Mouse (Mus musculus) cerebellum, adult 2 months (tissue): ENCODE results near the gene Emilin1. TPM values are rescaled to one million over a fixed set of nuclear protein-coding genes. Genes with fewer than 3 reads are reported as not detected.

Source experiments
- DNase-seq, 2 experiments: peaks; one replicate each; pipeline ENCODE4 v3.0.0; 2021
- H3K27ac ChIP-seq: fragments of 200-500 bp; 2 replicates; pipeline ENCODE4 v1.5.1; 2012; ENCODE audit warnings: low read length, control low read depth, inconsistent platforms; ENCODE audit not compliant: insufficient read depth
- H3K27me3 ChIP-seq: fragments of 200-500 bp; 2 replicates; pipeline ENCODE4 v1.6.1; 2012; ENCODE audit warnings: inconsistent platforms, mild to moderate bottlenecking, low read length, moderate library complexity; ENCODE audit not compliant: control insufficient read depth, insufficient read depth
- H3K4me1 ChIP-seq: fragments of 200-500 bp; 2 replicates; pipeline ENCODE4 v1.6.1; 2011; ENCODE audit warnings: low read length; ENCODE audit not compliant: control insufficient read depth, insufficient read depth
- H3K4me3 ChIP-seq: fragments of 200-500 bp; replicated peaks from 2 replicates; pipeline ENCODE3; 2011; ENCODE audit warnings: mild to moderate bottlenecking, low read depth, low read length, control low read depth; ENCODE audit not compliant: insufficient read depth
- CTCF ChIP-seq: fragments of 200-500 bp; IDR thresholded peaks from 2 replicates; pipeline ENCODE4 v1.5.1; 2011; ENCODE audit warnings: low read depth, mild to moderate bottlenecking, control low read depth, low read length, moderate library complexity, borderline replicate concordance; ENCODE audit not compliant: insufficient read depth
- POLR2A ChIP-seq: fragments of 200-500 bp; IDR thresholded peaks from 2 replicates; pipeline ENCODE4 v1.6.1; 2011; ENCODE audit warnings: low read length, control low read depth, borderline replicate concordance; ENCODE audit not compliant: insufficient read depth
- WGBS: fragments of 180-500 bp; shearing (Covaris S2); methylation state at CpG from one replicate; pipeline ENCODE4 v1.1.7; 2018; 5-methylcytosine and 5-hydroxymethylcytosine counted together
- polyA plus RNA-seq: library from polyadenylated mRNA; depleted of rRNA; stranded (reverse); fragments of >200 nt; gene quantifications from 2 replicates; pipeline ENCODE4 v1.2.3, GENCODE M21; 2012

The Emilin1 gene
- polyA plus RNA-seq, 1 experiment = 1.7 TPM

DNA sequence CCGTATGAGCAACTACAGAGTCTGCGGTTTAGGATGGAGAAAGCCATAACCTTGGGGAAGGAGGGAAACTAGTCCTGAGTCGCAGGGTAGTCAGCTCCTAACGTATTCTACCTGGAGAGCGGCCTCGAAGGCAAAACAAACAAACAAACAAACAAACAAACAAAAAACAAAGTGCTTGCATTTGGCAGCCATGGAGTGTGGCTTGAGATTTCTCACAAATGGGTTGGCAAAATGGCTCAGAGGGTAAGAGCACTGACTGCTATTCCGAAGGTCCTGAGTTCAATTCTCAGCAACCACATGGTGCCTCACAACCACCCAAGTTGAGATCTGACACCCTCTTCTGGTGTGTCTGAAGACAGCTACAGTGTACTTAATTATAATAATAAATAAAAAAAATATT lies 3.3 kb upstream of the Emilin1 start:
- H3K27ac ChIP-seq = no peak overlapping the region
- H3K27me3 ChIP-seq = no peaks in the 10 kb centered on the region
- DNase-seq = no peak
- H3K4me3 ChIP-seq = no peak overlapping the region
- no peak for TF ChIP-seq CTCF
- no peak for TF ChIP-seq POLR2A
- peaks cover 4% of the 10 kb centered on the region; the same call in 1 of the 2 replicates for H3K4me1 ChIP-seq
- 88% methylated on average over 7 of the region's 7 CpGs for WGBS

DNA sequence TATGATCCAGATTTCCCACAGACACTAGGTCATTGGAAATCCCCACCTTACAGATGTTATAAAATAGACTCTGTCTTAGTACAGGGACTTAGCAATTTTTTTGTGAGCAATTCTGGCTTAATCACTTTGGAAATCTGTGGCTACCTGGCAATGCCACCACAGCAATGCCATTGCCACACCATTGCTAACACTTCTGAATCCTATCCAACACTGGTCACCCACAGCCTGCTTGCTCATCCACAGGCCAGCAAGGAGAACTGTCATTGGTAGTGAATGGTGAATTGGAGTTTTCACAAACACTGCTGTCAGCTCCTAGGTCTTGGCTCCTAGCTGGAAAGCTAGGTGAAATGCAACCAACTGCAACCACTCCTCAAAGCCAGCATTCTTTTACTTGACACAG lies 2.7 kb upstream of the Emilin1 start:
- no peak for TF ChIP-seq CTCF
- TF ChIP-seq POLR2A = no peak
- no peak overlapping the region for H3K27ac ChIP-seq
- H3K4me3 ChIP-seq = no peak overlapping the region
- H3K27me3 ChIP-seq = no peaks in the 10 kb centered on the region
- H3K4me1 ChIP-seq = peaks cover 4% of the 10 kb centered on the region; the same call in 1 of the 2 replicates
- DNase-seq = no peak

- no peak for DNase-seq
- no peaks in the 10 kb centered on the region for H3K27me3 ChIP-seq
- WGBS = 40% methylated on average over 5 of the region's 5 CpGs
- no peaks in the 10 kb centered on the region for H3K4me1 ChIP-seq
- no peak overlapping the region for H3K27ac ChIP-seq
- H3K4me3 ChIP-seq = no peak overlapping the region
- TF ChIP-seq POLR2A = no peak
- TF ChIP-seq CTCF = no peak
Measured at GRCm38 (mm10) chr5:30912156-30912555, 1.0 kb upstream of the Emilin1 start.

DNA sequence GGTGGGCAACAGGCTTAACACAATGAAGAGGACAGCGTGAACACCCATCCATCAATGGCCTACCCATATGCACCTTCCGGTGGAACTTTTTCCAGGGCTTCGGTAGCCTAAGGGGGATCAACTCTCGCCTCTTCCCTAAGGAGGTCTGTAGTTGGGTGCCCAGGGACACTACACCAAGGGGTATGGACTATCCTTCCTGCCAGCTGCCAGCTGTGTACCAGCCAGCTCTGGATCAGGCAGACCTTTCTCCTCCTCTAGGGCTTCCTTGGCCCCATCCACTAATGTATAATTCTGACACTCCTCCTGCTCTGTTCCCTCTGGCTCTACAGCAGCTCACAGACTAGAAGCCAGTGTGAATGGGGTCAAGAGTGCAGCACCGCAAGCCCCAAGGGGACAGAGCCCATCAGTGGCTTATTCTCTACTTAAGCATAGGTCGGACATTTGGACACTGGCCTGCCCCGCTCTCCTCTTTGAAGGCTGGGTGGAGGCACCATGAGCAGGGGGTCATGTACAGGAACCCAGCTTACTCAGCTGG lies 966 bp downstream of the Emilin1 start:
- no peak overlapping the region for H3K27ac ChIP-seq
- 89% methylated on average over 7 of the region's 7 CpGs for WGBS

GRCm38 (mm10) chr5:30914849-30915248 lies 1.6 kb downstream of the Emilin1 start:
- no peak for DNase-seq
- H3K4me3 ChIP-seq = no peak overlapping the region
- H3K27me3 ChIP-seq = no peaks in the 10 kb centered on the region
- no peak overlapping the region for H3K27ac ChIP-seq
- no peak for TF ChIP-seq POLR2A
- TF ChIP-seq CTCF = no peak
- H3K4me1 ChIP-seq = no peaks in the 10 kb centered on the region
- WGBS = 87% methylated on average over 6 of the region's 6 CpGs

More for the DNA sequence above, 966 bp downstream of the Emilin1 start:
- Histone ChIP-seq H3K4me1 (no peaks in the 10 kb centered on the region), H3K27me3 (no peaks in the 10 kb centered on the region), H3K4me3 (no peak overlapping the region)
- TF ChIP-seq CTCF = no peak
- TF ChIP-seq POLR2A = no peak
- DNase-seq = no peak

DNA sequence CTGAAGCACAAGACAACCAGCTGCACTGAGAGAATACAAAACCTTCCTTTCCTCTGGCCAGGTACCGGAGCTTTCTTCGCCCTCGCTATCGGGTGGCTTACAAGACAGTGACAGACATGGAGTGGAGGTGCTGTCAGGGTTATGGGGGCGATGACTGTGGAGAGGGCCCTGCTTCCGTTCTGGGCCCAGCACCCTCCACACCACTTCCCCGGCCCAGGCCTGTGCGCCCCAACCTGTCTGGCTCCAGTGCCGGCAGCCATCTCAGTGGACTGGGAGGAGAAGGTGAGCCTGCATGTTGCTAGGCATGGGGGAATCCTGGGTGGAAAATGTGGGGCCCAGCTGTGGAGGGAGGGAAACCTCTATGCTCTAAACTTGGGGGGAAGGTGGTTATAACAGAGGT lies 2.3 kb downstream of the Emilin1 start:
- Histone ChIP-seq H3K27me3 (no peaks in the 10 kb centered on the region), H3K4me3 (no peak overlapping the region), H3K27ac (no peak overlapping the region), H3K4me1 (no peaks in the 10 kb centered on the region)
- WGBS = 66% methylated on average over 9 of the region's 9 CpGs
- no peak for DNase-seq
- TF ChIP-seq POLR2A (no peak), CTCF (no peak)

DNA sequence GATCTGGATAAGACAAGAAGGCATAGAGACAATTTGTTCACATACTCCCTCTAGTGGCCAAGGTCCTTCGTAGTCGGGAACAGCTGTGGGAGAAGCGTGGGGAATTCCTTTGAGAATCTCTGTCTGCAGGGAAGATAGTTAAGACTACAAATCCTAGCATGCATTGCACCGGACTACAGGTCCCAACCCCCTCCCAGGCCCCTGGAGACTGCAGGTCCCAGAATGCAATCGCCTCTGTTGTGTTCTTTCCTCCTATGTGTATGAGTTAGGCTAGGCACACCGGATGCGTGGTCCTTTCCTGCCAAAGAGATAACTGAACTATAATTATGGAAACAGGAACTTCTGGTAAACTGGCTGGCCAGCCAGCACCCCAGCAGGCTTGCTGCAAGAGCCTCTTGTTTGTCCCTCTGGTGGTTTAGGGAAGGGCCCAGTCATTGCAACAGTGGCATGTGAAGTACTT lies 2.8 kb downstream of the Emilin1 start:
- Histone ChIP-seq H3K4me3 (no peak overlapping the region), H3K27me3 (no peaks in the 10 kb centered on the region), H3K4me1 (no peaks in the 10 kb centered on the region), H3K27ac (no peak overlapping the region)
- TF ChIP-seq CTCF (peak; percentile 77; the same call in 1 of the 2 replicates), POLR2A (peak; percentile 18; the same call in 1 of the 2 replicates)
- peak; percentile 80 to 91 for DNase-seq
- whole genome bisulfite sequencing = 1% methylated on average over 7 of the region's 7 CpGs

GRCm38 (mm10) chr5:30916841-30917240 lies 3.6 kb downstream of the Emilin1 start:
- no peaks in the 10 kb centered on the region for H3K27me3 ChIP-seq
- H3K27ac ChIP-seq = no peak overlapping the region
- TF ChIP-seq POLR2A (no peak), CTCF (no peak)
- no peak for DNase-seq
- 88% methylated on average over 9 of the region's 9 CpGs for WGBS
- H3K4me1 ChIP-seq = no peaks in the 10 kb centered on the region
- no peak overlapping the region for H3K4me3 ChIP-seq

- DNase-seq = no peak
- Histone ChIP-seq H3K27ac (no peak overlapping the region), H3K27me3 (no peaks in the 10 kb centered on the region), H3K4me3 (no peak overlapping the region), H3K4me1 (no peaks in the 10 kb centered on the region)
- TF ChIP-seq CTCF (no peak), POLR2A (no peak)
- WGBS = 88% methylated on average over 11 of the region's 11 CpGs
Measured at GRCm38 (mm10) chr5:30917348-30917747, 4.1 kb downstream of the Emilin1 start.
